Mouse (Mus musculus): ENCODE data around the gene Dnm3. TPM values are rescaled to one million over a fixed set of nuclear protein-coding genes. Genes with fewer than 3 reads are reported as not detected.

The Dnm3 gene
- polyA plus RNA-seq, 1 experiment from 2014 or later = 11.3 TPM

GRCm38 (mm10) chr1:162337170-162337569 lies 140.7 kb downstream of the Dnm3 start:
- H3K9me3 ChIP-seq (replicated peaks; ENCODE audit: control insufficient read depth, low read length) = no peaks in the 10 kb centered on the region
- 96% methylated on average over 1 of the region's 1 CpGs for WGBS
- H3K4me3 ChIP-seq (ENCODE audit: low read depth, low read length) = no peak overlapping the region
- ATAC-seq (replicated peaks; ENCODE audit: insufficient number of reproducible peaks, low FRiP score, low TSS enrichment, low read depth) (no peak), DNase-seq (ENCODE audit: low spot score) (no peak)
- H3K9ac ChIP-seq (replicated peaks; ENCODE audit: low read length) = no peak overlapping the region
- H3K36me3 ChIP-seq (replicated peaks; ENCODE audit: control insufficient read depth, insufficient read depth, low read depth, low read length) = no peaks in the 10 kb centered on the region
- H3K4me2 ChIP-seq (ENCODE audit: low read depth, low read length) = no peak overlapping the region
- no peaks in the 10 kb centered on the region for H3K4me1 ChIP-seq (ENCODE audit: control insufficient read depth, insufficient read depth, low read length)
- H3K27ac ChIP-seq (replicated peaks; ENCODE audit: low read depth, low read length) = no peak overlapping the region
- H3K27me3 ChIP-seq (ENCODE audit: control insufficient read depth, insufficient read depth, low read length) = no peaks in the 10 kb centered on the region

GRCm38 (mm10) chr1:162336640-162337039 lies 141.2 kb downstream of the Dnm3 start:
- DNase-seq (ENCODE audit: low spot score) (peak; percentile 89), ATAC-seq (replicated peaks; ENCODE audit: insufficient number of reproducible peaks, low FRiP score, low TSS enrichment, low read depth) (no peak; the same call in 1 of the 2 replicates)
- no peak overlapping the region for H3K4me2 ChIP-seq (ENCODE audit: low read depth, low read length)
- no peaks in the 10 kb centered on the region for H3K9me3 ChIP-seq (replicated peaks; ENCODE audit: control insufficient read depth, low read length)
- no peaks in the 10 kb centered on the region for H3K27me3 ChIP-seq (ENCODE audit: control insufficient read depth, insufficient read depth, low read length)
- no peak overlapping the region for H3K4me3 ChIP-seq (ENCODE audit: low read depth, low read length)
- H3K9ac ChIP-seq (replicated peaks; ENCODE audit: low read length) = no peak overlapping the region
- no peak overlapping the region for H3K27ac ChIP-seq (replicated peaks; ENCODE audit: low read depth, low read length)
- no peaks in the 10 kb centered on the region for H3K36me3 ChIP-seq (replicated peaks; ENCODE audit: control insufficient read depth, insufficient read depth, low read depth, low read length)
- WGBS = 28% methylated on average over 1 of the region's 1 CpGs
- H3K4me1 ChIP-seq (ENCODE audit: control insufficient read depth, insufficient read depth, low read length) = no peaks in the 10 kb centered on the region

GRCm38 (mm10) chr1:162336224-162336623 lies 141.6 kb downstream of the Dnm3 start:
- H3K4me1 ChIP-seq (ENCODE audit: control insufficient read depth, insufficient read depth, low read length) = no peaks in the 10 kb centered on the region
- no peak overlapping the region for H3K4me2 ChIP-seq (ENCODE audit: low read depth, low read length)
- H3K36me3 ChIP-seq (replicated peaks; ENCODE audit: control insufficient read depth, insufficient read depth, low read depth, low read length) = no peaks in the 10 kb centered on the region
- H3K9me3 ChIP-seq (replicated peaks; ENCODE audit: control insufficient read depth, low read length) = no peaks in the 10 kb centered on the region
- DNase-seq (ENCODE audit: low spot score) (no peak), ATAC-seq (replicated peaks; ENCODE audit: insufficient number of reproducible peaks, low FRiP score, low TSS enrichment, low read depth) (no peak)
- WGBS = 50% methylated on average over 3 of the region's 3 CpGs
- H3K27ac ChIP-seq (replicated peaks; ENCODE audit: low read depth, low read length) = no peak overlapping the region
- no peak overlapping the region for H3K9ac ChIP-seq (replicated peaks; ENCODE audit: low read length)
- no peaks in the 10 kb centered on the region for H3K27me3 ChIP-seq (ENCODE audit: control insufficient read depth, insufficient read depth, low read length)
- no peak overlapping the region for H3K4me3 ChIP-seq (ENCODE audit: low read depth, low read length)

GRCm38 (mm10) chr1:162328673-162329072 lies 149.2 kb downstream of the Dnm3 start:
- Histone ChIP-seq H3K4me2 (ENCODE audit: low read depth, low read length) (no peak overlapping the region), H3K27ac (replicated peaks; ENCODE audit: low read depth, low read length) (no peak overlapping the region), H3K4me3 (ENCODE audit: low read depth, low read length) (no peak overlapping the region), H3K27me3 (ENCODE audit: control insufficient read depth, insufficient read depth, low read length) (no peaks in the 10 kb centered on the region), H3K4me1 (ENCODE audit: control insufficient read depth, insufficient read depth, low read length) (no peaks in the 10 kb centered on the region), H3K9ac (replicated peaks; ENCODE audit: low read length) (no peak overlapping the region), H3K9me3 (replicated peaks; ENCODE audit: control insufficient read depth, low read length) (no peaks in the 10 kb centered on the region), H3K36me3 (replicated peaks; ENCODE audit: control insufficient read depth, insufficient read depth, low read depth, low read length) (no peaks in the 10 kb centered on the region)
- 70% methylated on average over 4 of the region's 4 CpGs for WGBS
- ATAC-seq (replicated peaks; ENCODE audit: insufficient number of reproducible peaks, low FRiP score, low TSS enrichment, low read depth) (no peak), DNase-seq (ENCODE audit: low spot score) (no peak)

DNA sequence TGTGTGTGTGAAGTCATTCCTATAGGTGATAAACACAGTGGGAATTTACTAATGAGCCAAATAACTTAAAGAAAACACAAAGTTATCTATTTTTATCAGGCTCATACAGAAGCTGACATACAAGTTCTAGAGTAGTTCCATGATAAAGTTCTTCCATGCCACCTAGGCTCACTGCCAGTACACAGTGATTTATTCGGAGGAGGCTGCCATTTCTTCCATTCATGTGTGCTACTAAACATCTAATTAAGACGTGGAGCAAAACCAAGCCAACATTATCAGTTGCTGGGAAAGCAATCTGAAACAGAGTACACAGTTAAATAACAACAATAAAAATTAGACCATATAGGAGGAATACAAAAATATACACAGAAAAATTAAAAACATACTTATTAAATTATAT lies 150.2 kb downstream of the Dnm3 start:
- Histone ChIP-seq H3K27me3 (ENCODE audit: control insufficient read depth, insufficient read depth, low read length) (no peaks in the 10 kb centered on the region), H3K9me3 (replicated peaks; ENCODE audit: control insufficient read depth, low read length) (no peaks in the 10 kb centered on the region), H3K36me3 (replicated peaks; ENCODE audit: control insufficient read depth, insufficient read depth, low read depth, low read length) (no peaks in the 10 kb centered on the region), H3K4me3 (ENCODE audit: low read depth, low read length) (no peak overlapping the region), H3K4me2 (ENCODE audit: low read depth, low read length) (no peak overlapping the region), H3K27ac (replicated peaks; ENCODE audit: low read depth, low read length) (no peak overlapping the region), H3K9ac (replicated peaks; ENCODE audit: low read length) (no peak overlapping the region), H3K4me1 (ENCODE audit: control insufficient read depth, insufficient read depth, low read length) (no peaks in the 10 kb centered on the region)
- 82% methylated on average over 2 of the region's 2 CpGs for WGBS
- no peak for ATAC-seq (replicated peaks; ENCODE audit: insufficient number of reproducible peaks, low FRiP score, low TSS enrichment, low read depth)
- DNase-seq (ENCODE audit: low spot score) = no peak

DNA sequence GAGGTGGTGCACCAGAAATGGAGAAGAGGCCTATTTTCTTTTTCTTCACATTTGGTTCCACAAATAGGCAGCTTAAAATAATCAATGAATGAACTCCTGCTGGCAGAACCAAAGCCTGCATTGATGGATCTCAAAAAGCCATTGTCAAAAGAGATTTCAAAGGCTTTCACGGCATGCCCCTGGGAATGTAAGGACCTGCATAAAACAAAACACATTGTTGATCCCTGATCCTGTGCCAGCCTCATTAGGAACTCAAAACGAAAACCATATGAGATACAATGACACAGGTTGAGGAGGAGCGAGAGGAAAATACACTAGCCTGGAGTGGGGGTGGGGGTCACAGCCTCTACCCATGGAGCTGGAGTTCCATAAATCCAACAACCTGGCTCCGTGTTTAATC lies 153.4 kb downstream of the Dnm3 start:
- 14% methylated on average over 4 of the region's 4 CpGs for WGBS
- Histone ChIP-seq H3K4me1 (ENCODE audit: control insufficient read depth, insufficient read depth, low read length) (no peaks in the 10 kb centered on the region), H3K36me3 (replicated peaks; ENCODE audit: control insufficient read depth, insufficient read depth, low read depth, low read length) (no peaks in the 10 kb centered on the region), H3K9me3 (replicated peaks; ENCODE audit: control insufficient read depth, low read length) (no peaks in the 10 kb centered on the region), H3K4me2 (ENCODE audit: low read depth, low read length) (no peak overlapping the region), H3K4me3 (ENCODE audit: low read depth, low read length) (no peak overlapping the region), H3K9ac (replicated peaks; ENCODE audit: low read length) (no peak overlapping the region), H3K27me3 (ENCODE audit: control insufficient read depth, insufficient read depth, low read length) (no peaks in the 10 kb centered on the region), H3K27ac (replicated peaks; ENCODE audit: low read depth, low read length) (no peak overlapping the region)
- ATAC-seq (replicated peaks; ENCODE audit: insufficient number of reproducible peaks, low FRiP score, low TSS enrichment, low read depth) = no peak; the same call in 1 of the 2 replicates
- peak; percentile 69 for DNase-seq (ENCODE audit: low spot score)

DNA sequence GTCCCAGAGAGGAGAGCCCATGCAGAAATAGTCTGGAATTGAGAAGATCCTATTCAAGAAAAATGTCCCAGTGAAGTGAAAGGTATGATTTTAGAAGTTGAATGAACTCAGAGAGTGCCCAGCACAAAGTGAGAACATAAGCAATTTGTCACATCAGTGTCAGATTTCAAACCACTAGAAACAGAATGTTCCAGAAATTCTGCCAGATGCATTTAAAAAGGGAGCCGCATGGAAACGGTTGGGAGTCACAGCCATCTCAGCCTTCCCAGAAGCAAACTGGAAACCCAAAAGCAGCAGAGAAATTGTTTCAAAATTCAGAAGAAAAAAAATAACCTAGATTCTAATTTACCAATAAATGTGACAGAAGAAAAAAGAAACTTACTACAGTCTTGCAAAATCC lies 154.7 kb downstream of the Dnm3 start:
- no peaks in the 10 kb centered on the region for H3K36me3 ChIP-seq (replicated peaks; ENCODE audit: control insufficient read depth, insufficient read depth, low read depth, low read length)
- 60% methylated on average over 2 of the region's 2 CpGs for WGBS
- no peaks in the 10 kb centered on the region for H3K9me3 ChIP-seq (replicated peaks; ENCODE audit: control insufficient read depth, low read length)
- ATAC-seq (replicated peaks; ENCODE audit: insufficient number of reproducible peaks, low FRiP score, low TSS enrichment, low read depth) = no peak
- no peak overlapping the region for H3K9ac ChIP-seq (replicated peaks; ENCODE audit: low read length)
- H3K4me1 ChIP-seq (ENCODE audit: control insufficient read depth, insufficient read depth, low read length) = no peaks in the 10 kb centered on the region
- no peak overlapping the region for H3K4me3 ChIP-seq (ENCODE audit: low read depth, low read length)
- no peaks in the 10 kb centered on the region for H3K27me3 ChIP-seq (ENCODE audit: control insufficient read depth, insufficient read depth, low read length)
- no peak overlapping the region for H3K4me2 ChIP-seq (ENCODE audit: low read depth, low read length)
- no peak for DNase-seq (ENCODE audit: low spot score)
- H3K27ac ChIP-seq (replicated peaks; ENCODE audit: low read depth, low read length) = no peak overlapping the region

DNA sequence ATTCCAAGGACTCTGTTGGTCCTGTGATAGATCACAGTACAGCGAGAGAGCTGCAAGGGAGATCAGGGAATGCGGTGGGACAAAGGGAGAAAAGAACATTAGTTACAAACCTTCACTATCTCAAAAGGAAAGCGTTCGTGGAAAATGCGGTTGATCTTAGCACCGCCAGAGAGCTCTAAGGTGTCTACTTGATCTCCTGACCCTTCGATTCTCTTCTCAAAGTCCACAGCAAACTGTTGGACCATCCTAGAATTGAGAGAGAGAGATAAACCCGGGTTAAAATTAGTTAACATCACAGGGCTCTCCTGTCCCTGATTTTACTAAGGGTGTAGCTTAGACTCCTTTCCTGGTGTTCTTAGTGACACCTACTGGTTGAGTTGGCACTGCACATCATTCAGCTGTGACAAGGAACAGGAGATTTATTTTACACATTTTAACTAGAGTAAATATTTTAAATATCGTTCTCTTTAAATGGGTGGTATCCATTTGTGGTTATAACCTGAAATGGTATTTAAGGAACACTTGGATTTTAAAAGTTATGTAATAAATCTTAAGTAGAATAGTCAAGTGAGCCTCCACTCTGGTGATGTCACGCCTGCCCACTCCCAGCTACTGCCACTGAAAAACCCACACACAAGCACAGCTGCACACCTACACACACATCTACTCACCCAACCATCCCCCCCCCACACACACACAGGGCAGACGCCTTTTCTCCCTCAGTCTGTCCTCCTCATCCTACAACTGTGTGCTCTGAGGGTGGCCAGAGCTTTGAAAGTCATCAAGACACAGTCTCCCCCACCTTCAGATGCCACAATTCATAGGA lies 164.2 kb downstream of the Dnm3 start:
- no peak overlapping the region for H3K4me2 ChIP-seq (ENCODE audit: low read depth, low read length)
- WGBS = 38% methylated on average over 11 of the region's 11 CpGs

More for the DNA sequence above, 164.2 kb downstream of the Dnm3 start:
- H3K9ac ChIP-seq (replicated peaks; ENCODE audit: low read length) = peak overlapping the region; percentile 57
- no peaks in the 10 kb centered on the region for H3K27me3 ChIP-seq (ENCODE audit: control insufficient read depth, insufficient read depth, low read length)
- H3K4me3 ChIP-seq (ENCODE audit: low read depth, low read length) = no peak overlapping the region
- no peaks in the 10 kb centered on the region for H3K36me3 ChIP-seq (replicated peaks; ENCODE audit: control insufficient read depth, insufficient read depth, low read depth, low read length)
- ATAC-seq (replicated peaks; ENCODE audit: insufficient number of reproducible peaks, low FRiP score, low TSS enrichment, low read depth) = peak; percentile 85
- DNase-seq (ENCODE audit: low spot score) = peak; percentile 81
- H3K27ac ChIP-seq (replicated peaks; ENCODE audit: low read depth, low read length) = peak overlapping the region; percentile 67; the same call in 1 of the 2 replicates
- H3K9me3 ChIP-seq (replicated peaks; ENCODE audit: control insufficient read depth, low read length) = no peaks in the 10 kb centered on the region
- H3K4me1 ChIP-seq (ENCODE audit: control insufficient read depth, insufficient read depth, low read length) = no peaks in the 10 kb centered on the region
